Mouse (Mus musculus): ENCODE results near the gene Lgi4. TPM values are rescaled to one million over a fixed set of nuclear protein-coding genes. Genes with fewer than 3 reads are reported as not detected.
A peak's percentile ranks its signal among the peaks of the same experiment; 100 is the strongest.

Gene Lgi4
- polyA plus RNA-seq, 1 experiment from 2014 or later = 0.20 TPM

GRCm38 (mm10) chr7:31099612-31099982 lies 40.5 kb downstream of the Lgi4 start:
- Histone ChIP-seq H3K36me3 (ENCODE audit: insufficient read depth, low read length) (no peaks in the 10 kb centered on the region), H3K9me3 (ENCODE audit: low read length) (no peaks in the 10 kb centered on the region), H3K4me1 (ENCODE audit: insufficient read depth, low read depth, low read length) (no peaks in the 10 kb centered on the region), H3K9ac (replicated peaks; ENCODE audit: low read depth) (no peak overlapping the region), H3K4me2 (replicated peaks; ENCODE audit: low read depth, low read length) (no peak overlapping the region), H3K27me3 (replicated peaks; ENCODE audit: insufficient read depth, low read length) (no peaks in the 10 kb centered on the region), H3K27ac (ENCODE audit: low read length) (no peak overlapping the region), H3K4me3 (ENCODE audit: low read depth, low read length) (no peak overlapping the region)
- TF ChIP-seq EP300 (IDR thresholded peaks at IDR 0.05) (no peak), CTCF (IDR thresholded peaks at IDR 0.05) (peak; percentile 24)
- 76% methylated on average over 6 of the region's 6 CpGs for WGBS
- no peak for ATAC-seq
- DNase-seq (ENCODE audit: low spot score) = no peak

- no peak for TF ChIP-seq CTCF (IDR thresholded peaks at IDR 0.05)
- no peak for TF ChIP-seq EP300 (IDR thresholded peaks at IDR 0.05)
- DNase-seq (ENCODE audit: low spot score) = no peak
- Histone ChIP-seq H3K9me3 (ENCODE audit: low read length) (no peaks in the 10 kb centered on the region), H3K4me2 (replicated peaks; ENCODE audit: low read depth, low read length) (no peak overlapping the region), H3K4me1 (ENCODE audit: insufficient read depth, low read depth, low read length) (no peaks in the 10 kb centered on the region), H3K27ac (ENCODE audit: low read length) (no peak overlapping the region), H3K36me3 (ENCODE audit: insufficient read depth, low read length) (no peaks in the 10 kb centered on the region), H3K4me3 (ENCODE audit: low read depth, low read length) (no peak overlapping the region), H3K27me3 (replicated peaks; ENCODE audit: insufficient read depth, low read length) (no peaks in the 10 kb centered on the region), H3K9ac (replicated peaks; ENCODE audit: low read depth) (no peak overlapping the region)
- no peak for ATAC-seq
- 70% methylated on average over 14 of the region's 14 CpGs for WGBS
Measured at GRCm38 (mm10) chr7:31100786-31101185, 41.6 kb downstream of the Lgi4 start.

GRCm38 (mm10) chr7:31105061-31105768 lies 46.1 kb downstream of the Lgi4 start:
- ATAC-seq = no peak
- Histone ChIP-seq H3K9me3 (ENCODE audit: low read length) (no peaks in the 10 kb centered on the region), H3K4me3 (ENCODE audit: low read depth, low read length) (no peak overlapping the region), H3K4me2 (replicated peaks; ENCODE audit: low read depth, low read length) (no peak overlapping the region), H3K27ac (ENCODE audit: low read length) (no peak overlapping the region), H3K9ac (replicated peaks; ENCODE audit: low read depth) (no peak overlapping the region), H3K36me3 (ENCODE audit: insufficient read depth, low read length) (no peaks in the 10 kb centered on the region), H3K4me1 (ENCODE audit: insufficient read depth, low read depth, low read length) (no peaks in the 10 kb centered on the region), H3K27me3 (replicated peaks; ENCODE audit: insufficient read depth, low read length) (no peaks in the 10 kb centered on the region)
- TF ChIP-seq CTCF (IDR thresholded peaks at IDR 0.05) = peak; percentile 75
- TF ChIP-seq EP300 (IDR thresholded peaks at IDR 0.05) = no peak
- 39% methylated on average over 15 of the region's 15 CpGs for WGBS
- no peak for DNase-seq (ENCODE audit: low spot score)

- Histone ChIP-seq H3K36me3 (ENCODE audit: insufficient read depth, low read length) (no peaks in the 10 kb centered on the region), H3K4me3 (ENCODE audit: low read depth, low read length) (no peak overlapping the region), H3K9ac (replicated peaks; ENCODE audit: low read depth) (no peak overlapping the region), H3K27me3 (replicated peaks; ENCODE audit: insufficient read depth, low read length) (no peaks in the 10 kb centered on the region), H3K27ac (ENCODE audit: low read length) (no peak overlapping the region), H3K4me1 (ENCODE audit: insufficient read depth, low read depth, low read length) (no peaks in the 10 kb centered on the region), H3K9me3 (ENCODE audit: low read length) (no peaks in the 10 kb centered on the region), H3K4me2 (replicated peaks; ENCODE audit: low read depth, low read length) (no peak overlapping the region)
- 40% methylated on average over 3 of the region's 3 CpGs for WGBS
- ATAC-seq (no peak), DNase-seq (ENCODE audit: low spot score) (no peak)
- no peak for TF ChIP-seq CTCF (IDR thresholded peaks at IDR 0.05)
- no peak for TF ChIP-seq EP300 (IDR thresholded peaks at IDR 0.05)
Measured at GRCm38 (mm10) chr7:31106166-31106565, 47.0 kb downstream of the Lgi4 start.

GRCm38 (mm10) chr7:31107781-31108180 lies 48.6 kb downstream of the Lgi4 start:
- Histone ChIP-seq H3K27me3 (replicated peaks; ENCODE audit: insufficient read depth, low read length) (no peaks in the 10 kb centered on the region), H3K4me3 (ENCODE audit: low read depth, low read length) (no peak overlapping the region), H3K27ac (ENCODE audit: low read length) (no peak overlapping the region), H3K4me2 (replicated peaks; ENCODE audit: low read depth, low read length) (no peak overlapping the region), H3K9ac (replicated peaks; ENCODE audit: low read depth) (no peak overlapping the region), H3K4me1 (ENCODE audit: insufficient read depth, low read depth, low read length) (no peaks in the 10 kb centered on the region), H3K9me3 (ENCODE audit: low read length) (no peaks in the 10 kb centered on the region), H3K36me3 (ENCODE audit: insufficient read depth, low read length) (no peaks in the 10 kb centered on the region)
- DNase-seq (ENCODE audit: low spot score) (no peak), ATAC-seq (no peak)
- WGBS = 87% methylated on average over 11 of the region's 11 CpGs
- TF ChIP-seq CTCF (IDR thresholded peaks at IDR 0.05) = no peak
- no peak for TF ChIP-seq EP300 (IDR thresholded peaks at IDR 0.05)

GRCm38 (mm10) chr7:31109091-31109490 lies 49.9 kb downstream of the Lgi4 start:
- no peak overlapping the region for H3K9ac ChIP-seq (replicated peaks; ENCODE audit: low read depth)

More at GRCm38 (mm10) chr7:31109091-31109490, 49.9 kb downstream of the Lgi4 start:
- H3K4me3 ChIP-seq (ENCODE audit: low read depth, low read length) = no peak overlapping the region
- DNase-seq (ENCODE audit: low spot score) (peak; percentile 77), ATAC-seq (peak; percentile 59)
- no peaks in the 10 kb centered on the region for H3K4me1 ChIP-seq (ENCODE audit: insufficient read depth, low read depth, low read length)
- H3K36me3 ChIP-seq (ENCODE audit: insufficient read depth, low read length) = no peaks in the 10 kb centered on the region
- H3K27me3 ChIP-seq (replicated peaks; ENCODE audit: insufficient read depth, low read length) = no peaks in the 10 kb centered on the region
- H3K27ac ChIP-seq (ENCODE audit: low read length) = no peak overlapping the region
- H3K9me3 ChIP-seq (ENCODE audit: low read length) = no peaks in the 10 kb centered on the region
- H3K4me2 ChIP-seq (replicated peaks; ENCODE audit: low read depth, low read length) = no peak overlapping the region
- WGBS = 19% methylated on average over 7 of the region's 7 CpGs
- no peak for TF ChIP-seq CTCF (IDR thresholded peaks at IDR 0.05)
- no peak for TF ChIP-seq EP300 (IDR thresholded peaks at IDR 0.05)
